Mouse (Mus musculus): ENCODE data around the gene Cdk2ap1.

GRCm38 (mm10) chr5:124374298-124374697 lies 11.4 kb upstream of the Cdk2ap1 start:
- TF ChIP-seq CTCF (IDR thresholded peaks at IDR 0.05; ENCODE audit: low read depth, low read length), result no peak
- no peak for TF ChIP-seq POLR2A (IDR thresholded peaks at IDR 0.05; ENCODE audit: extremely low read depth, insufficient read depth, low read length)
